Comparison of ENCODE assay signal across 22 mouse cellular contexts in genomic region chr2:170547526-170547925, GRCm38 (mm10). TPM values are rescaled to one million over a fixed set of nuclear protein-coding genes. Genes with fewer than 3 reads are reported as not detected.
DNase-seq lines count a peak whose midpoint lies in the region; ATAC-seq and TF ChIP-seq lines count a peak whose summit lies in the region.
"Had no signal": no experiment of that assay in that cellular context is flagged by ENCODE, and none has a peak within 500 bp of the region (broad histone marks: within the 10 kb centered on the region; RNA-seq: fewer than 3 reads in every experiment).

No protein-coding gene starts in this region.

- H3K9ac ChIP-seq in heart, embryonic 16.5 days (ENCODE audit: low read length), result 0 out of 2 replicates have a peak overlapping the region, but pooled peaks have one; percentile 26
- H3K9ac ChIP-seq in limb, embryonic 11.5 days (ENCODE audit: low read length), result no peak overlapping the region
- H3K9ac ChIP-seq: embryonic facial prominence, embryonic 12.5 days; liver, embryonic 15.5 days had no signal

- no peaks in the 10 kb centered on the region for H3K9me3 ChIP-seq in heart, embryonic 16.5 days (replicated peaks; ENCODE audit: control insufficient read depth, low read length)
- H3K9me3 ChIP-seq in limb, embryonic 11.5 days (ENCODE audit: control insufficient read depth, low read length), result no peaks in the 10 kb centered on the region
- H3K9me3 ChIP-seq: embryonic facial prominence, embryonic 12.5 days; liver, embryonic 15.5 days had no signal

- ATAC-seq in heart, embryonic 16.5 days (replicated peaks; ENCODE audit: extremely low read depth, insufficient read depth, low FRiP score), result no peak
- no peak for ATAC-seq in limb, embryonic 11.5 days (ENCODE audit: insufficient number of reproducible peaks, low FRiP score, low TSS enrichment, low read depth)
- ATAC-seq in CD4-positive, CD25-positive, alpha-beta regulatory T cell, adult 4 months, result no peak

- H3K4me3 ChIP-seq in heart, embryonic 16.5 days (ENCODE audit: low read length), result no peak overlapping the region
- H3K4me3 ChIP-seq in limb, embryonic 11.5 days (ENCODE audit: low read depth, low read length), result no peak overlapping the region
- H3K4me3 ChIP-seq: embryonic facial prominence, embryonic 12.5 days; heart, adult 2 months; liver, embryonic 15.5 days had no signal

- no peak for DNase-seq in heart, postnatal 25 days (ENCODE audit: low spot score)
- peak; percentile 46 for DNase-seq in brain, embryonic 14.5 days (ENCODE audit: low read depth)
- DNase-seq in hindlimb bud, embryonic 11.5 days (ENCODE audit: extremely low spot score, low read depth, low spot score), result peak; percentile 86
- DNase-seq in limb, embryonic 11.5 days (ENCODE audit: low spot score), result peak; percentile 81
- DNase-seq in left cerebral cortex, postnatal 25 days (ENCODE audit: low spot score in 2 of 2), result no peak
- DNase-seq in thymus, adult 18-20 months, result no peak
- DNase-seq: cerebellum, adult 18-20 months; heart, adult 2 months; heart, postnatal 14 days; lung, postnatal 14 days; thymus, postnatal 25 days had no signal

- peaks cover 4% of the 10 kb centered on the region for H3K4me1 ChIP-seq in heart, embryonic 16.5 days (ENCODE audit: control insufficient read depth, insufficient read depth, low read length)
- H3K4me1 ChIP-seq in limb, embryonic 11.5 days (ENCODE audit: control insufficient read depth, insufficient read depth, low read length), result peaks cover 19% of the 10 kb centered on the region
- H3K4me1 ChIP-seq: liver, embryonic 15.5 days had no signal

- no peaks in the 10 kb centered on the region for H3K36me3 ChIP-seq in heart, embryonic 16.5 days (ENCODE audit: control insufficient read depth, insufficient read depth)
- H3K36me3 ChIP-seq in limb, embryonic 11.5 days (ENCODE audit: control insufficient read depth, insufficient read depth, low read length), result no peaks in the 10 kb centered on the region
- H3K36me3 ChIP-seq: embryonic facial prominence, embryonic 12.5 days; liver, embryonic 15.5 days had no signal

- no peaks in the 10 kb centered on the region for H3K27me3 ChIP-seq in heart, embryonic 16.5 days (ENCODE audit: control insufficient read depth, insufficient read depth, low read length)
- H3K27me3 ChIP-seq in limb, embryonic 11.5 days (ENCODE audit: control insufficient read depth, insufficient read depth, low read length), result no peaks in the 10 kb centered on the region
- H3K27me3 ChIP-seq: embryonic facial prominence, embryonic 12.5 days; liver, embryonic 15.5 days had no signal

- no peak overlapping the region for H3K4me2 ChIP-seq in heart, embryonic 16.5 days (ENCODE audit: low read depth, low read length)
- H3K4me2 ChIP-seq in limb, embryonic 11.5 days (ENCODE audit: low read depth, severe bottlenecking), result peak overlapping the region; percentile 5; the same call in 1 of the 2 replicates
- H3K4me2 ChIP-seq: embryonic facial prominence, embryonic 12.5 days; liver, embryonic 15.5 days had no signal

- no peak overlapping the region for H3K27ac ChIP-seq in heart, embryonic 16.5 days (ENCODE audit: low read length)
- H3K27ac ChIP-seq in limb, embryonic 11.5 days (replicated peaks; ENCODE audit: low read depth, low read length), result no peak overlapping the region
- H3K27ac ChIP-seq: embryonic facial prominence, embryonic 12.5 days; heart, adult 2 months; liver, embryonic 15.5 days had no signal

- intact Hi-C loops in heart, postnatal 25 days (cut with DNase I), result no loop called here
- intact Hi-C loops in left cerebral cortex, postnatal 25 days (cut with DNase I), result no loop called here

- TF ChIP-seq CTCF in brain, embryonic 14.5 days (IDR thresholded peaks at IDR 0.05; ENCODE audit: borderline replicate concordance, extremely low read depth, insufficient read depth, insufficient read length), result no peak

- TF ChIP-seq POLR2A in brain, embryonic 14.5 days (IDR thresholded peaks at IDR 0.05; ENCODE audit: borderline replicate concordance, extremely low read depth, insufficient read depth, insufficient read length, poor library complexity, severe bottlenecking), result no peak

- 30% methylated on average over 6 of the region's 6 CpGs for WGBS in heart, embryonic 16.5 days
- 2% methylated on average over 6 of the region's 6 CpGs for WGBS in limb, embryonic 11.5 days

RNA-seq across cellular contexts. Expression of gene Cyp24a1, which starts 50.6 kb away (rescaled TPM):
- 0.04 TPM in 1 of 2 replicates, not detected in the other for polyA plus RNA-seq in heart, embryonic 16.5 days (2015; fragmentation: Nextera tagmentation; extraction: Ambion mirVana)
- not detected for total RNA-seq in heart, postnatal 25 days (2021)
- 0.16 TPM in 2 replicates for polyA plus RNA-seq in brain, embryonic 14.5 days (2012; rRNA removed)
- polyA plus RNA-seq in limb, embryonic 11.5 days (2014; fragmentation: Nextera tagmentation; extraction: Ambion mirVana), result not detected in 2 replicates
- total RNA-seq in left cerebral cortex, postnatal 25 days (2021), result not detected
- not detected for polyA plus RNA-seq in CD4-positive, CD25-positive, alpha-beta regulatory T cell, adult 4 months (2017; shearing (Covaris generic))
- total RNA-seq: gastrocnemius, adult 18-20 months; heart, adult 2 months; heart, postnatal 14 days; left cerebral cortex, postnatal 36 days; monocyte, adult 5-6 weeks had no signal
- polyA plus RNA-seq: embryonic facial prominence, embryonic 12.5 days; forebrain, embryonic 11.5 days; heart, adult 2 months; intestine, embryonic 14.5 days; liver, embryonic 15.5 days; stomach, embryonic 14.5 days had no signal

RNA-seq across cellular contexts. Expression of gene Pfdn4, which starts 51.3 kb away (rescaled TPM):
- polyA plus RNA-seq in heart, embryonic 16.5 days (2015; fragmentation: Nextera tagmentation; extraction: Ambion mirVana), result 31.3 and 43.5 TPM in 2 replicates
- 10 to 100 TPM; 11.1 to 12.2 TPM for total RNA-seq in heart, postnatal 25 days (2021)
- 55.5 and 55.6 TPM in 2 replicates for polyA plus RNA-seq in brain, embryonic 14.5 days (2012; rRNA removed)
- polyA plus RNA-seq in limb, embryonic 11.5 days (2014; fragmentation: Nextera tagmentation; extraction: Ambion mirVana), result 102 and 107 TPM in 2 replicates
- 10 to 100 TPM; 29.4 to 31.0 TPM for total RNA-seq in left cerebral cortex, postnatal 25 days (2021)
- 10 to 100 TPM; 40.0 to 52.4 TPM for polyA plus RNA-seq in CD4-positive, CD25-positive, alpha-beta regulatory T cell, adult 4 months (2017; shearing (Covaris generic))

RNA-seq across cellular contexts. Expression of gene 4930470P17Rik, which starts 54.3 kb away (rescaled TPM):
- not detected in 2 replicates for polyA plus RNA-seq in heart, embryonic 16.5 days (2015; fragmentation: Nextera tagmentation; extraction: Ambion mirVana)
- total RNA-seq in heart, postnatal 25 days (2021), result not detected
- not detected in 2 replicates for polyA plus RNA-seq in brain, embryonic 14.5 days (2012; rRNA removed)
- polyA plus RNA-seq in limb, embryonic 11.5 days (2014; fragmentation: Nextera tagmentation; extraction: Ambion mirVana), result not detected in 2 replicates
- total RNA-seq in left cerebral cortex, postnatal 25 days (2021), result not detected
- polyA plus RNA-seq in CD4-positive, CD25-positive, alpha-beta regulatory T cell, adult 4 months (2017; shearing (Covaris generic)), result not detected
- total RNA-seq: gastrocnemius, adult 18-20 months; heart, adult 2 months; heart, postnatal 14 days; layer of hippocampus, adult 8-10 months; left cerebral cortex, postnatal 36 days; monocyte, adult 5-6 weeks had no signal
- polyA plus RNA-seq: embryonic facial prominence, embryonic 12.5 days; forebrain, embryonic 11.5 days; heart, adult 2 months; intestine, embryonic 14.5 days; liver, embryonic 15.5 days; stomach, embryonic 14.5 days had no signal

Comparison
In these comparisons a context has a peak if more than half of its experiments do, and no peak if none do; other contexts are left out.
1. DNase-seq: peak in brain, embryonic 14.5 days (single experiment), hindlimb bud, embryonic 11.5 days (single experiment) and limb, embryonic 11.5 days (single experiment); none in heart, postnatal 25 days (single experiment), left cerebral cortex, postnatal 25 days (0 of 2) and thymus, adult 18-20 months (0 of 2).